Mouse (Mus musculus) embryonic facial prominence, embryonic 13.5 days (tissue): ENCODE measurements around the gene Hmgcs1. TPM values are rescaled to one million over a fixed set of nuclear protein-coding genes. Genes with fewer than 3 reads are reported as not detected.
"Not testable (repeated sequence)": the region's sequence is repeated elsewhere in the genome, so short reads cannot be mapped to it uniquely, and the experiment has no call there.

Experiments used
- ATAC-seq: fragments of 200-750 bp; cut with Nextera tagmentation; 2 replicates; pipeline ENCODE4 v1.8.0; 2017; ENCODE audit warnings: low read depth; ENCODE audit not compliant: insufficient number of reproducible peaks, insufficient read depth, low FRiP score, low TSS enrichment
- H3K27ac ChIP-seq: fragments of 300-500 bp; sonication (generic); 2 replicates; pipeline ENCODE4 v1.5.1; 2015; ENCODE audit warnings: moderate library complexity, mild to moderate bottlenecking, inconsistent platforms
- H3K27me3 ChIP-seq: fragments of 300-500 bp; sonication (generic); 2 replicates; pipeline ENCODE4 v1.6.1; 2015; ENCODE audit warnings: mild to moderate bottlenecking, inconsistent platforms
- H3K36me3 ChIP-seq: fragments of 300-500 bp; sonication (generic); 2 replicates; pipeline ENCODE4 v1.6.1; 2015; ENCODE audit warnings: mild to moderate bottlenecking, inconsistent platforms
- H3K4me1 ChIP-seq: fragments of 300-500 bp; sonication (generic); 2 replicates; pipeline ENCODE4 v1.6.1; 2015; ENCODE audit warnings: inconsistent platforms
- H3K4me2 ChIP-seq: fragments of 300-500 bp; sonication (generic); 2 replicates; pipeline ENCODE4 v1.6.1; 2015; ENCODE audit warnings: moderate library complexity, mild to moderate bottlenecking, inconsistent platforms
- H3K4me3 ChIP-seq: fragments of 300-500 bp; sonication (generic); 2 replicates; pipeline ENCODE4 v1.5.1; 2015; ENCODE audit warnings: mild to moderate bottlenecking, inconsistent platforms
- H3K9ac ChIP-seq: fragments of 300-500 bp; sonication (generic); 2 replicates; pipeline ENCODE4 v1.6.1; 2015; ENCODE audit warnings: mild to moderate bottlenecking, inconsistent platforms
- H3K9me3 ChIP-seq: fragments of 300-500 bp; sonication (generic); 2 replicates; pipeline ENCODE4 v1.6.1; 2016; ENCODE audit warnings: inconsistent platforms
- WGBS: fragments of 180-500 bp; shearing (Covaris S2); methylation state at CpG from one replicate; pipeline ENCODE4 v1.1.7; 2015; ENCODE audit warnings: mixed read lengths; 5-methylcytosine and 5-hydroxymethylcytosine counted together
- polyA plus RNA-seq: library from polyadenylated mRNA; unstranded; fragments of >200 nt; fragmentation: Nextera tagmentation; extraction: Ambion mirVana; gene quantifications from 2 replicates; pipeline ENCODE4 v1.2.1, GENCODE M21; 2015

Hmgcs1 gene
- polyA plus RNA-seq, 1 experiment from 2014 or later, result 161 TPM

- WGBS, result 66% methylated on average over 2 of the region's 2 CpGs
- no peak for ATAC-seq
- H3K4me3 ChIP-seq, result no peak overlapping the region
These were observed 10.5 kb upstream of the Hmgcs1 start for GRCm38 (mm10) chr13:119679721-119680120.

DNA sequence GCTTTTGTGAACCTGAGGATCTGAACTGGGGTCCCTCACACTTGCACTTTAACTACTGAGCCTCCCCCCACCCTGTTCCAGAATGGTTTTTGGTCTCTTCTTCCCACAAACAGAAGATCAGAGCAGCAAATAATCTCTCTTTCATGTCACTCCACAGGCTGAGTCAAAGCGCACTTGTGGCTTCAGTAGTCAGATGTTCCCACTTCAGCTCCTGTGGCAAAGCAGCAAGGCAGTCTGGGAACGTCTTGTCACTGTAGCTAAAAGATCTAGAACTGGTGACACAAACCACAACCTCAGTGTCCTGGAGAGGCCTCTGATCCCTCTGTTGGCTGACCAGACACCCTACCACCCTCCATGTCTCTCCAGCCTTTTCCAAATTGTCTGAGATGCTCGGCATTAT is 9.0 kb upstream of the Hmgcs1 start:
- Histone ChIP-seq H3K4me3 (no peak overlapping the region), H3K36me3 (no peaks in the 10 kb centered on the region), H3K4me1 (peaks cover 5% of the 10 kb centered on the region; the same call in 1 of the 2 replicates), H3K27ac (no peak overlapping the region), H3K9ac (no peak overlapping the region), H3K27me3 (no peaks in the 10 kb centered on the region), H3K9me3 (no peaks in the 10 kb centered on the region), H3K4me2 (no peak overlapping the region)
- no peak for ATAC-seq
- WGBS, result 43% methylated on average over 3 of the region's 3 CpGs

More at GRCm38 (mm10) chr13:119679721-119680120, 10.5 kb upstream of the Hmgcs1 start:
- Histone ChIP-seq H3K27ac (no peak overlapping the region), H3K9ac (no peak overlapping the region), H3K4me1 (peaks cover 5% of the 10 kb centered on the region; the same call in 1 of the 2 replicates), H3K36me3 (no peaks in the 10 kb centered on the region), H3K9me3 (no peaks in the 10 kb centered on the region), H3K27me3 (no peaks in the 10 kb centered on the region), H3K4me2 (no peak overlapping the region)

GRCm38 (mm10) chr13:119684416-119685177 is 5.6 kb upstream of the Hmgcs1 start:
- Histone ChIP-seq H3K9ac (no peak overlapping the region), H3K27me3 (no peaks in the 10 kb centered on the region), H3K4me2 (no peak overlapping the region), H3K36me3 (no peaks in the 10 kb centered on the region), H3K27ac (no peak overlapping the region), H3K4me1 (peaks cover 8% of the 10 kb centered on the region; the same call in 1 of the 2 replicates), H3K4me3 (no peak overlapping the region), H3K9me3 (no peaks in the 10 kb centered on the region)
- WGBS, result 54% methylated on average over 11 of the region's 11 CpGs
- ATAC-seq, result no peak

- Histone ChIP-seq H3K4me3 (peak overlapping the region; percentile 96), H3K9ac (no peak overlapping the region), H3K4me2 (peak overlapping the region; percentile 77), H3K36me3 (no peaks in the 10 kb centered on the region), H3K27me3 (no peaks in the 10 kb centered on the region), H3K4me1 (peaks cover 27% of the 10 kb centered on the region), H3K27ac (peak overlapping the region; percentile 62; the same call in 1 of the 2 replicates), H3K9me3 (no peaks in the 10 kb centered on the region)
- ATAC-seq, result no peak
- 8% methylated on average over 5 of the region's 5 CpGs for WGBS
These were observed 505 bp upstream of the Hmgcs1 start for GRCm38 (mm10) chr13:119689709-119690038.

DNA sequence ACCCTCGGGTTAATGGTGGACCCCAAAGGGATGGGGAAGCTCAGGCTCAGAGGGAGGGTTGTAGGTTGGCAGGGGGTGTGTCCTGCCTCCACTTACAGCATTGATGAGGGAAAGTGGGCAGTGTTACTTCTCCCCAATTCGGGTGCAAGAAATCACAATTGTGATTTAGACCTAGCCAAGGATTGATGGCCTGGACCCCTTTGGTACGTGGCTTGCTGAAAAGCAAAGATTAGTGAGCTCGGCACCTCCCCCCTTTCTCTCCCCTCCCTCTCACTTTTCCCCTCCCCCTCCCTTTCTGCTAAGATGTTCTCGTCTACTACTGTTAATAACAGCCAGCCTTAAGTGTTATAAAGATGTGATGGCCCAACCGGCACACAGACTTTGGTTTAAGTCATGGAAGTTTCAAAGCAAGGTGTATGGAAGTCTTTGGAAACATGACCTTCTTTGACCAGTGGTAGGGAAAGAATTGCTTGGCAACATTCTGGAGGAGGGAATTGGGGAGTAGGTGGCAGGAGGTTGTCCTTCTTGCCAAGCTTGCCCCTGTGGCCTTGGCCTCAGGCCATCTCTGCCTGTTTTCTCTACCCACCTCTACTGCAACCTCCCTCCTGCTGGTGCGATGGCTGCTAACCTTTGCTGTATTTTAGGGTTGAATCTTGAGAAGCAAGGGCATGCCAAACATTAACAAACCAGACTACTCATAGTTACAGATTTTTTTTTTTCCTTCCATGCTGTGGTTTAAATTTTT is 869 bp downstream of the Hmgcs1 start:
- H3K9ac ChIP-seq, result peak overlapping the region; percentile 95
- peak overlapping the region; percentile 98 for H3K27ac ChIP-seq
- ATAC-seq, result no peak
- WGBS, result 3% methylated on average over 7 of the region's 7 CpGs
- no peaks in the 10 kb centered on the region for H3K27me3 ChIP-seq
- peak overlapping the region; percentile 96 for H3K4me3 ChIP-seq
- H3K36me3 ChIP-seq, result no peaks in the 10 kb centered on the region
- H3K4me1 ChIP-seq, result peaks cover 37% of the 10 kb centered on the region
- no peaks in the 10 kb centered on the region for H3K9me3 ChIP-seq
- H3K4me2 ChIP-seq, result peak overlapping the region; percentile 77

DNA sequence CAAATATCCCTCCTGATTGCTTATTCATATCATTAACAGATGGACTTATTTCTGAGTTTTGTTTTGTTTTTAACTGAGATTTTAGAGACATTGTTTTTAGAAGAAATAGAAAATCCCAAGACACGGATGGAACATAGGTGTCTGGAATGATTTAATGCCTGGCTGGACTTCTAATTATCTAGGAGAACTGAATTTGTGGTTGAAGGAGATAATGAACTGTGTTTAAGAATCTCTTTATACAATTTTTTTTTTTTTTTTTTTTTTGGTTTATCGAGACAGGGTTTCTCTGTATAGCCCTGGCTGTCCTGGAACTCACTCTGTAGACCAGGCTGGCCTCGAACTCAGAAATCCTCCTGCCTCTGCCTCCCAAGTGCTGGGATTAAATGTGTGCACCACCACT is 1.8 kb downstream of the Hmgcs1 start:
- ATAC-seq, H3K36me3 ChIP-seq, H3K27ac ChIP-seq, H3K9me3 ChIP-seq, H3K9ac ChIP-seq, H3K27me3 ChIP-seq: not testable (repeated sequence)
- Histone ChIP-seq H3K4me2 (peak overlapping the region; percentile 77), H3K4me3 (peak overlapping the region; percentile 96), H3K4me1 (peaks cover 42% of the 10 kb centered on the region)
- WGBS, result 75% methylated on average over 3 of the region's 3 CpGs

DNA sequence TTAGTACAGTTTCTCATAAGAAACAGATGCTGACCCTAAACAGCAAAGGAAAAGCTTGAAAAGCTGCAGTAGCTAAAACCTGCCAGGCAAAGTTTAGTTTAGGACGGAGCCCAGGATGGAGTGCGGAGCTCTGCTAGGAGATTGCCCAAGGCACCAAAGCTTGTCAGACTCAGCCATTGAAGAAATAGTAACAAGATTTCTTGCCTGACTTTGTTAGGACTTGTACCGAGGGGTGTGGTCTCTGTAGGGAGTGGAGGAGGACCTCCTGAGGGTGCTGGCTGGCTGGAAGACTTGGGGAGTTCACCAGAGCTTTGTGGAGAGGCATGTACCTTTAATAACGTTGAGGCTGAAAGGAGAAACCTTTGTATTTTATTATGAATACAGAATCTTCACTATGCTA is 5.5 kb downstream of the Hmgcs1 start:
- Histone ChIP-seq H3K36me3 (peaks cover 16% of the 10 kb centered on the region), H3K4me2 (peak overlapping the region; percentile 35), H3K27ac (peak overlapping the region; percentile 71; the same call in 1 of the 2 replicates), H3K4me3 (no peak overlapping the region), H3K9me3 (no peaks in the 10 kb centered on the region), H3K27me3 (no peaks in the 10 kb centered on the region), H3K4me1 (peaks cover 39% of the 10 kb centered on the region), H3K9ac (no peak overlapping the region)
- WGBS, result 25% methylated on average over 4 of the region's 4 CpGs
- ATAC-seq, result no peak; the same call in 1 of the 2 replicates

GRCm38 (mm10) chr13:119696496-119696895 is 6.3 kb downstream of the Hmgcs1 start:
- no peaks in the 10 kb centered on the region for H3K27me3 ChIP-seq
- H3K9me3 ChIP-seq, result no peaks in the 10 kb centered on the region
- no peak for ATAC-seq
- no peak overlapping the region for H3K27ac ChIP-seq
- no peak overlapping the region for H3K9ac ChIP-seq
- WGBS, result 76% methylated on average over 1 of the region's 1 CpGs
- H3K4me1 ChIP-seq, result peaks cover 38% of the 10 kb centered on the region
- peaks cover 21% of the 10 kb centered on the region for H3K36me3 ChIP-seq
- H3K4me2 ChIP-seq, result no peak overlapping the region
- no peak overlapping the region for H3K4me3 ChIP-seq

- Histone ChIP-seq H3K36me3 (peaks cover 37% of the 10 kb centered on the region), H3K4me1 (peaks cover 25% of the 10 kb centered on the region), H3K27me3 (no peaks in the 10 kb centered on the region), H3K9ac (no peak overlapping the region), H3K9me3 (no peaks in the 10 kb centered on the region), H3K4me3 (no peak overlapping the region), H3K27ac (no peak overlapping the region), H3K4me2 (no peak overlapping the region)
- no peak for ATAC-seq
- 94% methylated on average over 4 of the region's 4 CpGs for WGBS
These were observed 8.3 kb downstream of the Hmgcs1 start for GRCm38 (mm10) chr13:119698436-119698835.

DNA sequence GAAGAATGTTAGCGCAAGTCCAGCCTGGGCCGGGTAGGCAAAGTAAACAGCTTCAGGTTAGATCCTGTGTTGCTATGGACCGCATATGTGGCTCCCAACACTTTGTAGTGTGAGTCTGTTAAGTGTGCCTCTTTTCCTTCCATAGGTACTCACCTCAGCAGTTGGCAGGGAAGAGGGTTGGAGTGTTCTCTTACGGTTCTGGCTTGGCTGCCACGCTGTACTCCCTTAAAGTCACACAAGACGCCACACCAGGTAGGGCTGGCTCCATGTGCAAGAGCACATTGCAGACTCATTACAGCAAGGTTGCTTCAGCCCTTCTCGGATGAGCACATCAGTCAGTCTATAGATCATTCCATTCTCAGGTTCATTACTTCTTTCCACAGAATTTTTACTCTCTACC is 14.1 kb downstream of the Hmgcs1 start:
- no peaks in the 10 kb centered on the region for H3K9me3 ChIP-seq
- no peaks in the 10 kb centered on the region for H3K27me3 ChIP-seq
- no peak overlapping the region for H3K4me3 ChIP-seq
- H3K4me2 ChIP-seq, result no peak overlapping the region
- no peak for ATAC-seq
- H3K4me1 ChIP-seq, result no peaks in the 10 kb centered on the region
- no peak overlapping the region for H3K9ac ChIP-seq
- H3K36me3 ChIP-seq, result peaks cover 75% of the 10 kb centered on the region
- WGBS, result 93% methylated on average over 7 of the region's 7 CpGs
- H3K27ac ChIP-seq, result no peak overlapping the region

- WGBS, result 86% methylated on average over 8 of the region's 8 CpGs
- H3K27me3 ChIP-seq, H3K4me3 ChIP-seq, H3K4me2 ChIP-seq, H3K27ac ChIP-seq, H3K9me3 ChIP-seq, ATAC-seq, H3K9ac ChIP-seq, H3K4me1 ChIP-seq: not testable (repeated sequence)
- H3K36me3 ChIP-seq, result peaks cover 74% of the 10 kb centered on the region
These were observed 16.2 kb downstream of the Hmgcs1 start for GRCm38 (mm10) chr13:119706278-119706880.
